ENCODE assay signal across 9 mouse cellular contexts in genomic region chr17:73949498-73949897, GRCm38 (mm10). TPM values are rescaled to one million over a fixed set of nuclear protein-coding genes. Genes with fewer than 3 reads are reported as not detected.
DNase-seq lines count a peak whose midpoint lies in the region; ATAC-seq and TF ChIP-seq lines count a peak whose summit lies in the region.
"Had no signal": no experiment of that assay in that cellular context is flagged by ENCODE, and none has a peak within 500 bp of the region (broad histone marks: within the 10 kb centered on the region; RNA-seq: fewer than 3 reads in every experiment).

No protein-coding gene starts in this region.

- no peak overlapping the region for H3K4me2 ChIP-seq in forebrain, embryonic 14.5 days (ENCODE audit: low read length)
- H3K4me2 ChIP-seq in forebrain, embryonic 11.5 days (ENCODE audit: low read depth, low read length, severe bottlenecking), result no peak overlapping the region
- peak overlapping the region; percentile 25; the same call in 1 of the 2 replicates for H3K4me2 ChIP-seq in lung, embryonic 14.5 days
- H3K4me2 ChIP-seq in hindbrain, postnatal 0 days (ENCODE audit: low read depth, low read length), result no peak overlapping the region

- no peaks in the 10 kb centered on the region for H3K36me3 ChIP-seq in forebrain, embryonic 14.5 days (ENCODE audit: control insufficient read depth, insufficient read depth, low read length)
- H3K36me3 ChIP-seq in forebrain, embryonic 11.5 days (ENCODE audit: control insufficient read depth, insufficient read depth, low read length), result no peaks in the 10 kb centered on the region
- no peaks in the 10 kb centered on the region for H3K36me3 ChIP-seq in lung, embryonic 14.5 days (ENCODE audit: insufficient read depth)
- H3K36me3 ChIP-seq in hindbrain, postnatal 0 days (ENCODE audit: insufficient read depth, low read length), result no peaks in the 10 kb centered on the region

- TF ChIP-seq CTCF in lung, embryonic 14.5 days (IDR thresholded peaks at IDR 0.05; ENCODE audit: low read depth), result peak; percentile 24
- TF ChIP-seq CTCF in hindbrain, postnatal 0 days (IDR thresholded peaks at IDR 0.05; ENCODE audit: low read depth), result peak; percentile 61

- whole genome bisulfite sequencing in forebrain, embryonic 14.5 days, result 62% methylated on average over 4 of the region's 4 CpGs
- WGBS in forebrain, embryonic 11.5 days, result 80% methylated on average over 4 of the region's 4 CpGs
- 54% methylated on average over 4 of the region's 4 CpGs for WGBS in lung, embryonic 14.5 days
- whole genome bisulfite sequencing in hindbrain, postnatal 0 days, result 64% methylated on average over 4 of the region's 4 CpGs

- H3K27me3 ChIP-seq in forebrain, embryonic 14.5 days (replicated peaks; ENCODE audit: control insufficient read depth, insufficient read depth, low read length), result no peaks in the 10 kb centered on the region
- H3K27me3 ChIP-seq in forebrain, embryonic 11.5 days (ENCODE audit: control insufficient read depth, insufficient read depth, low read length), result no peaks in the 10 kb centered on the region
- no peaks in the 10 kb centered on the region for H3K27me3 ChIP-seq in lung, embryonic 14.5 days (ENCODE audit: insufficient read depth, low read length)
- no peaks in the 10 kb centered on the region for H3K27me3 ChIP-seq in hindbrain, postnatal 0 days (ENCODE audit: insufficient read depth, low read length)

- no peaks in the 10 kb centered on the region for H3K4me1 ChIP-seq in forebrain, embryonic 14.5 days (ENCODE audit: control insufficient read depth, insufficient read depth, low read length)
- no peaks in the 10 kb centered on the region for H3K4me1 ChIP-seq in forebrain, embryonic 11.5 days (replicated peaks; ENCODE audit: control insufficient read depth, insufficient read depth, low read length)
- no peaks in the 10 kb centered on the region for H3K4me1 ChIP-seq in lung, embryonic 14.5 days (ENCODE audit: insufficient read depth)
- no peaks in the 10 kb centered on the region for H3K4me1 ChIP-seq in hindbrain, postnatal 0 days (ENCODE audit: insufficient read depth, low read length)

- H3K9me3 ChIP-seq in forebrain, embryonic 14.5 days (replicated peaks; ENCODE audit: control insufficient read depth, low read length), result no peaks in the 10 kb centered on the region
- H3K9me3 ChIP-seq in forebrain, embryonic 11.5 days (ENCODE audit: control insufficient read depth, low read length), result no peaks in the 10 kb centered on the region
- no peaks in the 10 kb centered on the region for H3K9me3 ChIP-seq in lung, embryonic 14.5 days (ENCODE audit: low read depth, low read length)
- H3K9me3 ChIP-seq in hindbrain, postnatal 0 days (ENCODE audit: low read length), result no peaks in the 10 kb centered on the region

- no peak overlapping the region for H3K27ac ChIP-seq in forebrain, embryonic 14.5 days (ENCODE audit: low read depth, low read length)
- no peak overlapping the region for H3K27ac ChIP-seq in forebrain, embryonic 11.5 days (ENCODE audit: low read depth, low read length)
- no peak overlapping the region for H3K27ac ChIP-seq in lung, embryonic 14.5 days (ENCODE audit: low read depth)
- no peak overlapping the region for H3K27ac ChIP-seq in hindbrain, postnatal 0 days

- H3K9ac ChIP-seq in forebrain, embryonic 14.5 days (ENCODE audit: low read length), result no peak overlapping the region
- no peak overlapping the region for H3K9ac ChIP-seq in forebrain, embryonic 11.5 days (ENCODE audit: low read length)
- H3K9ac ChIP-seq in lung, embryonic 14.5 days, result no peak overlapping the region
- no peak overlapping the region for H3K9ac ChIP-seq in hindbrain, postnatal 0 days (replicated peaks; ENCODE audit: low read length)

- no peak overlapping the region for H3K4me3 ChIP-seq in forebrain, embryonic 14.5 days (ENCODE audit: low read depth, low read length)
- no peak overlapping the region for H3K4me3 ChIP-seq in forebrain, embryonic 11.5 days (ENCODE audit: low read depth, low read length)
- no peak overlapping the region for H3K4me3 ChIP-seq in lung, embryonic 14.5 days (ENCODE audit: low read depth, low read length)
- H3K4me3 ChIP-seq in hindbrain, postnatal 0 days (ENCODE audit: low read length), result no peak overlapping the region
- H3K4me3 ChIP-seq: erythroblast, embryonic 14.5 days had no signal

- peak; percentile 22 for DNase-seq in forebrain, embryonic 14.5 days (ENCODE audit: low spot score)
- no peak for DNase-seq in forebrain, embryonic 11.5 days (ENCODE audit: low spot score)
- DNase-seq in lung, embryonic 14.5 days, result peak; percentile 41
- no peak for DNase-seq in lung, postnatal 10 days
- DNase-seq in hindbrain, postnatal 0 days (ENCODE audit: low spot score), result peak; percentile 39
- DNase-seq in layer of hippocampus, postnatal 36 days, result no peak
- no peak for DNase-seq in right cerebral cortex, postnatal 14 days

- no peak for ATAC-seq in forebrain, embryonic 14.5 days
- ATAC-seq in forebrain, embryonic 11.5 days (replicated peaks; ENCODE audit: low FRiP score), result no peak
- ATAC-seq in lung, embryonic 14.5 days (ENCODE audit: insufficient read depth), result peak; percentile 48; the same call in 1 of the 2 replicates
- ATAC-seq in hindbrain, postnatal 0 days, result peak; percentile 49; the same call in 1 of the 2 replicates
- peak; percentile 36 for ATAC-seq in monocyte, adult 5-6 weeks (replicated peaks; ENCODE audit: insufficient number of reproducible peaks, low FRiP score, low TSS enrichment, poor library complexity, severe bottlenecking)

RNA-seq across cellular contexts. Expression of gene Xdh, which starts 0.5 kb away (rescaled TPM):
- 0.09 and 0.14 TPM in 2 replicates for polyA plus RNA-seq in forebrain, embryonic 14.5 days (2014; fragmentation: Nextera tagmentation; extraction: Ambion mirVana)
- 0.11 and 0.21 TPM in 2 replicates for polyA plus RNA-seq in forebrain, embryonic 11.5 days (2014; fragmentation: Nextera tagmentation; extraction: Ambion mirVana)
- polyA plus RNA-seq in lung, embryonic 14.5 days (2014; fragmentation: Nextera tagmentation; extraction: Ambion mirVana), result 1.2 and 1.7 TPM in 2 replicates
- 0.18 and 0.37 TPM in 2 replicates for total RNA-seq in hindbrain, postnatal 0 days (2014; rRNA removed)
- polyA plus RNA-seq in hindbrain, postnatal 0 days (2015; fragmentation: Nextera tagmentation; extraction: Ambion mirVana), result 0.93 and 1.3 TPM in 2 replicates
- 292 to 373 TPM (median 293 TPM) in 3 replicates for total RNA-seq in monocyte, adult 5-6 weeks (2017)
- 10 to 100 TPM in 1 of 2 experiments, 1 to 10 TPM in 1; 8.8 to 10.1 TPM for total RNA-seq in layer of hippocampus, postnatal 36 days (2021)

Comparison
In these comparisons a context has a peak if more than half of its experiments do, and no peak if none do; other contexts are left out.
1. DNase-seq: peak in forebrain, embryonic 14.5 days (single experiment), lung, embryonic 14.5 days (single experiment) and hindbrain, postnatal 0 days (single experiment); none in forebrain, embryonic 11.5 days (single experiment), lung, postnatal 10 days (single experiment), layer of hippocampus, postnatal 36 days (0 of 2) and right cerebral cortex, postnatal 14 days (single experiment).
2. ATAC-seq: peak in lung, embryonic 14.5 days (single experiment), hindbrain, postnatal 0 days (single experiment) and monocyte, adult 5-6 weeks (single experiment); none in forebrain, embryonic 14.5 days (single experiment) and forebrain, embryonic 11.5 days (single experiment).